In the genomic region with DNA sequence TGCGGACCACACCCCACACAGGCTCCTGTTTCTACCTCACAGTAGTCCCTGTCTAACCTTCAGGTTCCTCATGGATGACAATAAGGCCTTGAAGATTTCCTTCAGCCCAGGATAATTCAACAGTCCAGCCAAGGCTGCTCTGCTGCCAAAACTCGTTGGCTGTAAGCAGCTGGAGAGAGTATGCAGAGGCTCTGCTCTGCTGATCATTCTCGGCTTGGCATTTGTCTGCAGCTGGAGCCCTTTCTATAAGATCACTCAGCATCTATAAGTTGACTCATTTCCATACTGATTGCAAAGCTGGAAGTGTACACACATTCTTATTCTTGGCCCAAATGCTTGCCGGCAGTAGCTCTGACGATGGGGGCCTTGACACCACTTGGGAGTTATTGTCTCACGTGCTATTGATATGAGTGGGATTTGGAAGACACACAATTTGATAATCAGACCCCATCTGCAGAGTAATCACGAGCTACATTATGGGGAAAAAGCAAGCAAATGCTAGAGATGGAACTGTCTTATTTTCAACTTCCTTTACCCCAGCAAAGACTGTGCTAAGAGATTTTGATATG, we compare ENCODE assay signal across 13 mouse cellular contexts.
DNase-seq lines count a peak whose midpoint lies in the region; ATAC-seq and TF ChIP-seq lines count a peak whose summit lies in the region.
"Had no signal": no experiment of that assay in that cellular context is flagged by ENCODE, and none has a peak within 500 bp of the region (broad histone marks: within the 10 kb centered on the region; RNA-seq: fewer than 3 reads in every experiment).

No protein-coding gene starts in this region.

- no peaks in the 10 kb centered on the region for H3K9me3 ChIP-seq in lung, embryonic 14.5 days (ENCODE audit: low read depth, low read length)
- no peaks in the 10 kb centered on the region for H3K9me3 ChIP-seq in lung, postnatal 0 days (ENCODE audit: low read length)
- H3K9me3 ChIP-seq: limb, embryonic 13.5 days; liver, embryonic 15.5 days had no signal

- no peaks in the 10 kb centered on the region for H3K27me3 ChIP-seq in lung, embryonic 14.5 days (ENCODE audit: insufficient read depth, low read length)
- no peaks in the 10 kb centered on the region for H3K27me3 ChIP-seq in lung, postnatal 0 days (replicated peaks; ENCODE audit: insufficient read depth, low read length)
- H3K27me3 ChIP-seq: limb, embryonic 13.5 days; liver, embryonic 15.5 days had no signal

- no peaks in the 10 kb centered on the region for H3K36me3 ChIP-seq in lung, embryonic 14.5 days (ENCODE audit: insufficient read depth)
- H3K36me3 ChIP-seq in lung, postnatal 0 days (ENCODE audit: insufficient read depth, low read length) = no peaks in the 10 kb centered on the region
- H3K36me3 ChIP-seq: limb, embryonic 13.5 days; liver, embryonic 15.5 days had no signal

- no peak for TF ChIP-seq EP300 in lung, postnatal 0 days (IDR thresholded peaks at IDR 0.05)

- no peak for TF ChIP-seq CTCF in lung, embryonic 14.5 days (IDR thresholded peaks at IDR 0.05; ENCODE audit: low read depth)
- no peak for TF ChIP-seq CTCF in brain, embryonic 14.5 days (IDR thresholded peaks at IDR 0.05; ENCODE audit: borderline replicate concordance, extremely low read depth, insufficient read depth, insufficient read length)
- TF ChIP-seq CTCF in lung, postnatal 0 days (IDR thresholded peaks at IDR 0.05) = no peak

- no peak for TF ChIP-seq POLR2A in brain, embryonic 14.5 days (IDR thresholded peaks at IDR 0.05; ENCODE audit: borderline replicate concordance, extremely low read depth, insufficient read depth, insufficient read length, poor library complexity, severe bottlenecking)

- no peaks in the 10 kb centered on the region for H3K4me1 ChIP-seq in lung, embryonic 14.5 days (ENCODE audit: insufficient read depth)
- H3K4me1 ChIP-seq in lung, postnatal 0 days (ENCODE audit: insufficient read depth, low read depth, low read length) = no peaks in the 10 kb centered on the region
- H3K4me1 ChIP-seq: limb, embryonic 13.5 days; liver, embryonic 15.5 days had no signal

- no peak overlapping the region for H3K4me3 ChIP-seq in lung, embryonic 14.5 days (ENCODE audit: low read depth, low read length)
- no peak overlapping the region for H3K4me3 ChIP-seq in lung, postnatal 0 days (ENCODE audit: low read depth, low read length)
- H3K4me3 ChIP-seq: limb, embryonic 13.5 days; liver, embryonic 15.5 days had no signal

- intact Hi-C loops in heart, postnatal 10 days (cut with DNase I) = no loop called here

- H3K9ac ChIP-seq in lung, embryonic 14.5 days = no peak overlapping the region
- no peak overlapping the region for H3K9ac ChIP-seq in lung, postnatal 0 days (replicated peaks; ENCODE audit: low read depth)
- H3K9ac ChIP-seq: limb, embryonic 13.5 days; liver, embryonic 15.5 days had no signal

- H3K27ac ChIP-seq in lung, embryonic 14.5 days (ENCODE audit: low read depth) = no peak overlapping the region
- H3K27ac ChIP-seq in lung, postnatal 0 days (ENCODE audit: low read length) = no peak overlapping the region
- H3K27ac ChIP-seq: limb, embryonic 13.5 days; liver, embryonic 15.5 days had no signal

- 55% methylated on average over 7 of the region's 7 CpGs for WGBS in lung, embryonic 14.5 days
- WGBS in lung, postnatal 0 days = 52% methylated on average over 7 of the region's 7 CpGs

- peak; percentile 6 for DNase-seq in heart, postnatal 10 days
- DNase-seq in heart, adult 9 months (ENCODE audit: low spot score in 2 of 2) = no peak
- DNase-seq in lung, embryonic 14.5 days = peak; percentile 79
- no peak for DNase-seq in lung, postnatal 25 days (ENCODE audit: low spot score)
- DNase-seq in brain, embryonic 14.5 days (ENCODE audit: low read depth) = peak; percentile 78
- DNase-seq in lung, postnatal 0 days (ENCODE audit: low spot score) = peak; percentile 65
- no peak for DNase-seq in T-cell, adult 2 months (ENCODE audit: low spot score)
- no peak for DNase-seq in cerebellum, adult 9-10 months
- DNase-seq: cerebellum, adult 11 months; right cerebral cortex, postnatal 14 days had no signal

- H3K4me2 ChIP-seq in lung, embryonic 14.5 days = no peak overlapping the region
- no peak overlapping the region for H3K4me2 ChIP-seq in lung, postnatal 0 days (replicated peaks; ENCODE audit: low read depth, low read length)
- H3K4me2 ChIP-seq: limb, embryonic 13.5 days; liver, embryonic 15.5 days had no signal

- ATAC-seq in lung, embryonic 14.5 days (ENCODE audit: insufficient read depth) = peak; percentile 80; the same call in 1 of the 2 replicates
- peak; percentile 68 for ATAC-seq in lung, postnatal 0 days
- ATAC-seq: intestine, postnatal 0 days had no signal

Comparison
In these comparisons a context has a peak if more than half of its experiments do, and no peak if none do; other contexts are left out.
1. DNase-seq: peak in heart, postnatal 10 days (2 of 2), lung, embryonic 14.5 days (single experiment), brain, embryonic 14.5 days (single experiment) and lung, postnatal 0 days (single experiment); none in heart, adult 9 months (0 of 2), lung, postnatal 25 days (single experiment), T-cell, adult 2 months (single experiment) and cerebellum, adult 9-10 months (single experiment).